Mouse (Mus musculus): ENCODE measurements at regions not wholly inside any gene's neighbourhood (a gene's known extent, or its start where the extent isn't known, plus 50 kb on each side); places are given as distances from the start of the nearest gene placed in this dataset.

DNA sequence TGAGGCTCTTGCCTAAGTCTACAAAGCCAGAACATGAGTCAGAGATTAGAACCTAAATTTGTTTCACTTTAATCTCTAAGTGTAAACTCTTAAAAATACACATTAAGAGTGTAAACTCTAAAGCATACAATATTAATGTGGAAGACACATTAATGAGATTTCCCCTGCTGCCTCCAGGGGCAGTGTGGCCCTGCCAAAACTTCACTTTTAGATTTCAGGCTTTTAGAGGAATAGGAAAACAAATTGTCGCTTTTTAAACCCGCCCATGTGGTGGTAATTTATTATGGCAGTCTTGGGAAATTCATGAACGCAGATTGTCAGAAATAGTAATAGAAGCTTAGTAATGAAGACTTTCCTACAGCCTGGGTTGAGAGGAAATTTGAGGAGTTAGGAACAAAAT is 549.0 kb upstream of the Lcorl start:
- no peak overlapping the region for H3K27ac ChIP-seq
- H3K4me3 ChIP-seq (replicated peaks) = no peak overlapping the region
- H3K4me2 ChIP-seq (replicated peaks) = no peak overlapping the region
- H3K9me3 ChIP-seq = no peaks in the 10 kb centered on the region
- no peaks in the 10 kb centered on the region for H3K27me3 ChIP-seq (replicated peaks)
- no peaks in the 10 kb centered on the region for H3K36me3 ChIP-seq
- H3K4me1 ChIP-seq (replicated peaks) = no peaks in the 10 kb centered on the region
- 40% methylated on average over 3 of the region's 3 CpGs for WGBS
- no peak for ATAC-seq
- H3K9ac ChIP-seq = no peak overlapping the region

DNA sequence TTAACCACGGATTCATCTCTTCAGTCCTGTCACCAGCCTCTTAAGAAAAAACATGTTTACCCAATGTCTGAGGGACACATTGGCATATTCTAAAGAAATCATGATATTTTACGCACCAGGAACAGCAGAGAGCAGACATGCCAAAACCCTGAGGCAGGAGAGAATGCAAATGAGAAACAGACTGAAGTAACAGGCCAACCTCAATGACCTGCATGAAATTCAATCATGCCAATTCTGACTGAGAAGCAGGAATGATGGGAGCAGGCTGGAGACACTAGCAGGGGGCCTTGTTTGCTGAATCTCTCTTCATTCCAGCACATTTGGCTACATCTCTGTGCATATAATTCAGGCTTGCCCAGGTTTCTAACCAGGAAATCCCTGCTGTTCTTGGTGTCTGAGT is 529.2 kb upstream of the Lcorl start:
- Histone ChIP-seq H3K27me3 (replicated peaks) (no peaks in the 10 kb centered on the region), H3K4me1 (replicated peaks) (no peaks in the 10 kb centered on the region), H3K4me2 (replicated peaks) (no peak overlapping the region), H3K27ac (no peak overlapping the region), H3K36me3 (no peaks in the 10 kb centered on the region), H3K9ac (no peak overlapping the region), H3K4me3 (replicated peaks) (no peak overlapping the region), H3K9me3 (no peaks in the 10 kb centered on the region)
- ATAC-seq = no peak
- WGBS = 71% methylated on average over 2 of the region's 2 CpGs

DNA sequence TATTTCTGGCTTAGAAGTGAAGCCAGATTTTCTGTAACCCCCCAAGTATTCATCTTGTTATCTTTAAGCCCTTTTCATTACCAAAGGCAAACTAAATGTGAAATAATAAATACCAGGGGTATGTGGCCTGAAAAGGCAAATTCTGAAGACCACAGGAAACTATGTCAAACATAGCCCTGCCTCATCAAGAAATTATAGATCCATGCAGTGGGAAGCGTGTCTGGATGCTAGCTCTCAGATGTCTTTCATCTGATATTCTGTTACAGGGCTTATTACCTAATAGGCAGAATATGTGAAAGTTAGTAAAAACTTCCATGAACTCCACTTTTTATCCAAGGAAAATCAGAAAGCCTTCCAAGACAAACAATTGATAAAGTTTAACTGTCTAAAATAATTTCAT is 509.9 kb upstream of the Lcorl start:
- Histone ChIP-seq H3K4me1 (replicated peaks) (no peaks in the 10 kb centered on the region), H3K27me3 (replicated peaks) (no peaks in the 10 kb centered on the region), H3K36me3 (no peaks in the 10 kb centered on the region), H3K27ac (no peak overlapping the region), H3K4me2 (replicated peaks) (no peak overlapping the region), H3K9me3 (no peaks in the 10 kb centered on the region), H3K4me3 (replicated peaks) (no peak overlapping the region), H3K9ac (no peak overlapping the region)
- 64% methylated on average over 1 of the region's 1 CpGs for WGBS
- no peak for ATAC-seq

DNA sequence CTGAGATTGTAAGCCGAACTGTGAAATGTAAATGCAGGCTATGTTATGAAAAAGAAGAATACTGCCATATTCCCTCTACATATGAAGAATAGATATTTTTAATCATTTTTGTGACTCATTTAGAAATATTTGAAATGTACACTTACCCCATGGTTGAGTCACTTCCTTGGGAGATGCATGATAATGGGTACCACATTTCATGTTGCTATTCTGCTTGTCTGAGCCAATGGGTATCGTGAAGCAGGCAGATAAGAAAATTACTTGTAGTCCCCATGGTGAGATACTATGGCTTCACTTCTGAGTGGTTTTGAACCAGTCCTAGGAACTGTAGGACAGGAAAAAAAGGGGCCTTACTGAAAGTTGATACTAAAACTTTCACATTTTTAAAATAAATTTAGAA is 506.2 kb upstream of the Lcorl start:
- no peak overlapping the region for H3K27ac ChIP-seq
- H3K9ac ChIP-seq = no peak overlapping the region
- H3K4me2 ChIP-seq (replicated peaks) = no peak overlapping the region
- no peak for ATAC-seq
- WGBS = 91% methylated on average over 2 of the region's 2 CpGs
- H3K4me1 ChIP-seq (replicated peaks) = no peaks in the 10 kb centered on the region
- no peak overlapping the region for H3K4me3 ChIP-seq (replicated peaks)
- no peaks in the 10 kb centered on the region for H3K36me3 ChIP-seq
- no peaks in the 10 kb centered on the region for H3K9me3 ChIP-seq
- no peaks in the 10 kb centered on the region for H3K27me3 ChIP-seq (replicated peaks)

DNA sequence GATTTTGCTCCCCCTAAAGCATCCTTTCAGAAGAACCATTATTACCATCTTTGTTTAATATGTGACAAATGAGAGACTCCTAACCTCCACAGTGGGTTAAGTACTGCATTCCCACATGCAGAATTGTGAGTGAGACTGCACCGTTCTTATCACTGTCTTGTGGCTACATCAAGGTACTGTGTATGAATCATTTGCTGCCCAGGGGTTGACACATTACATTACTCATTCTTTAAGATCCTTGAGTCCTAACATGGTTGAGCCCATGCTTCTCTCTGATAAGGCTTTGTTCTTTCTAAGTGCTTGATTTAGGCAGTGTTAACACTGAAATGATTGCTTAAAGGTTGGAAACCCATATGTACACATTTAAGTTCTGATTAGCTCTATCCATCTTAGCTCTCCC is 504.2 kb upstream of the Lcorl start:
- no peaks in the 10 kb centered on the region for H3K36me3 ChIP-seq
- no peaks in the 10 kb centered on the region for H3K27me3 ChIP-seq (replicated peaks)
- no peak overlapping the region for H3K4me2 ChIP-seq (replicated peaks)
- no peaks in the 10 kb centered on the region for H3K9me3 ChIP-seq
- WGBS = 74% methylated on average over 1 of the region's 1 CpGs
- no peak overlapping the region for H3K4me3 ChIP-seq (replicated peaks)
- no peak for ATAC-seq
- no peaks in the 10 kb centered on the region for H3K4me1 ChIP-seq (replicated peaks)
- H3K9ac ChIP-seq = no peak overlapping the region
- no peak overlapping the region for H3K27ac ChIP-seq

GRCm38 (mm10) chr5:46348448-46348847 is 491.0 kb upstream of the Lcorl start:
- Histone ChIP-seq H3K27me3 (replicated peaks) (no peaks in the 10 kb centered on the region), H3K9ac (no peak overlapping the region), H3K9me3 (no peaks in the 10 kb centered on the region), H3K36me3 (no peaks in the 10 kb centered on the region), H3K4me2 (replicated peaks) (no peak overlapping the region), H3K27ac (no peak overlapping the region), H3K4me1 (replicated peaks) (no peaks in the 10 kb centered on the region), H3K4me3 (replicated peaks) (no peak overlapping the region)
- ATAC-seq = no peak
- WGBS = 80% methylated on average over 5 of the region's 5 CpGs

GRCm38 (mm10) chr5:46347368-46348083 is 490.1 kb upstream of the Lcorl start:
- whole genome bisulfite sequencing = 14% methylated on average over 16 of the region's 16 CpGs
- no peak overlapping the region for H3K27ac ChIP-seq
- no peaks in the 10 kb centered on the region for H3K4me1 ChIP-seq (replicated peaks)
- H3K27me3 ChIP-seq (replicated peaks) = no peaks in the 10 kb centered on the region
- H3K4me2 ChIP-seq (replicated peaks) = peak overlapping the region; percentile 38
- peak; percentile 74 for ATAC-seq
- no peak overlapping the region for H3K9ac ChIP-seq
- H3K9me3 ChIP-seq = no peaks in the 10 kb centered on the region
- H3K36me3 ChIP-seq = no peaks in the 10 kb centered on the region
- H3K4me3 ChIP-seq (replicated peaks) = no peak overlapping the region

- ATAC-seq = no peak
- Histone ChIP-seq H3K27ac (no peak overlapping the region), H3K27me3 (replicated peaks) (no peaks in the 10 kb centered on the region), H3K4me2 (replicated peaks) (no peak overlapping the region), H3K9me3 (no peaks in the 10 kb centered on the region), H3K4me1 (replicated peaks) (no peaks in the 10 kb centered on the region), H3K9ac (no peak overlapping the region), H3K4me3 (replicated peaks) (no peak overlapping the region), H3K36me3 (no peaks in the 10 kb centered on the region)
- 70% methylated on average over 2 of the region's 2 CpGs for WGBS
These were observed 481.0 kb upstream of the Lcorl start for GRCm38 (mm10) chr5:46338461-46338860.

DNA sequence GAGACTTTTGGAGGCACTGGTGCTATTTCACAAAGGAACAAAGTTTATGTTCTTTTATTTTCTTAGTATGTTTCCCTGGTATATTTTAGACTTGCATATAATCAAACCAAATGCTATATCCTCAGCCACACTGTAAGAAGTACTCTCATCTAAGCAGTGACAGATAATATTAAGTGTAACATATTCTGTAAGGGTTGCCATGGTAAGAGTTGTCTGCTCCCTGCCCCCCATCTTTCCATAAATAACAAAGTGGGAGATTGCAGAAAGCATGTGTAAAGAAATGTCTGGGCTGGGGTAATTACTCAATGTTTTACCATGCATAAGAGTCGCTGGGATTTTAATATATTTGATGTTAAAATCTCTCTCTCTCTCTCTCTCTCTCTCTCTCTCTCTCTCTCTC is 473.5 kb upstream of the Lcorl start:
- ATAC-seq = no peak
- 46% methylated on average over 1 of the region's 1 CpGs for WGBS
- H3K27me3 ChIP-seq (replicated peaks) = no peaks in the 10 kb centered on the region

More for the DNA sequence above, 473.5 kb upstream of the Lcorl start:
- Histone ChIP-seq H3K36me3 (no peaks in the 10 kb centered on the region), H3K27ac (no peak overlapping the region), H3K9me3 (no peaks in the 10 kb centered on the region), H3K4me1 (replicated peaks) (no peaks in the 10 kb centered on the region), H3K4me2 (replicated peaks) (no peak overlapping the region), H3K9ac (no peak overlapping the region), H3K4me3 (replicated peaks) (no peak overlapping the region)
